Mouse (Mus musculus): ENCODE results near the gene Atf2. TPM values are rescaled to one million over a fixed set of nuclear protein-coding genes. Genes with fewer than 3 reads are reported as not detected.

Gene Atf2
- polyA plus RNA-seq (2016; fragmentation: Nextera tagmentation; extraction: Ambion mirVana): 28.7 and 30.8 TPM in 2 replicates

- Histone ChIP-seq H3K27ac (peak within 1 kb of the TSS; percentile 93), H3K9me3 (replicated peaks) (no peaks in the 10 kb centered on the region), H3K4me1 (peaks cover 23% of the 10 kb centered on the region), H3K36me3 (no peaks in the 10 kb centered on the region; the same call in 1 of the 2 replicates), H3K4me3 (peak within 1 kb of the TSS; percentile 99), H3K27me3 (replicated peaks) (no peaks in the 10 kb centered on the region), H3K4me2 (peak within 1 kb of the TSS; percentile 78), H3K9ac (peak within 1 kb of the TSS; percentile 97)
- WGBS (ENCODE audit: insufficient replicate concordance): under 1% methylated on average over 63 of the region's 63 CpGs
- ATAC-seq: peak; percentile 93
Measured at GRCm38 (mm10) chr2:73892464-73893296, at the start of gene Atf2. TSS of gene Atf2 (minus strand) at chr2:73892639.

GRCm38 (mm10) chr2:73941281-73941680 is 48.8 kb upstream of the Atf2 start:
- H3K27ac ChIP-seq: no peak overlapping the region
- H3K4me1 ChIP-seq: no peaks in the 10 kb centered on the region
- WGBS (ENCODE audit: insufficient replicate concordance): 56% methylated on average over 1 of the region's 1 CpGs
- ATAC-seq: no peak
- no peak overlapping the region for H3K4me3 ChIP-seq
- H3K9ac ChIP-seq: no peak overlapping the region
- H3K4me2 ChIP-seq: no peak overlapping the region
- H3K9me3 ChIP-seq (replicated peaks): no peaks in the 10 kb centered on the region
- no peaks in the 10 kb centered on the region for H3K36me3 ChIP-seq
- H3K27me3 ChIP-seq (replicated peaks): no peaks in the 10 kb centered on the region

GRCm38 (mm10) chr2:73940471-73940870 is 48.0 kb upstream of the Atf2 start:
- no peak for ATAC-seq
- 70% methylated on average over 7 of the region's 7 CpGs for WGBS (ENCODE audit: insufficient replicate concordance)
- H3K9me3 ChIP-seq (replicated peaks): no peaks in the 10 kb centered on the region
- no peak overlapping the region for H3K9ac ChIP-seq
- H3K27ac ChIP-seq: no peak overlapping the region
- no peak overlapping the region for H3K4me2 ChIP-seq
- H3K36me3 ChIP-seq: no peaks in the 10 kb centered on the region
- no peak overlapping the region for H3K4me3 ChIP-seq
- H3K4me1 ChIP-seq: no peaks in the 10 kb centered on the region
- H3K27me3 ChIP-seq (replicated peaks): no peaks in the 10 kb centered on the region

- H3K36me3 ChIP-seq: no peaks in the 10 kb centered on the region
- no peak overlapping the region for H3K4me2 ChIP-seq
- H3K9me3 ChIP-seq (replicated peaks): no peaks in the 10 kb centered on the region
- H3K4me3 ChIP-seq: no peak overlapping the region
- H3K9ac ChIP-seq: no peak overlapping the region
- H3K27ac ChIP-seq: no peak overlapping the region
- 75% methylated on average over 2 of the region's 2 CpGs for WGBS (ENCODE audit: insufficient replicate concordance)
- no peaks in the 10 kb centered on the region for H3K27me3 ChIP-seq (replicated peaks)
- ATAC-seq: no peak
- no peaks in the 10 kb centered on the region for H3K4me1 ChIP-seq
Measured at GRCm38 (mm10) chr2:73938896-73939295, 46.5 kb upstream of the Atf2 start.

GRCm38 (mm10) chr2:73932676-73933313 is 40.4 kb upstream of the Atf2 start:
- Histone ChIP-seq H3K27me3 (replicated peaks) (0 out of 2 replicates have a peak, but pooled peaks cover 2% of the 10 kb centered on the region), H3K36me3 (no peaks in the 10 kb centered on the region), H3K9ac (no peak overlapping the region), H3K27ac (no peak overlapping the region), H3K4me1 (no peaks in the 10 kb centered on the region), H3K4me2 (no peak overlapping the region), H3K4me3 (no peak overlapping the region), H3K9me3 (replicated peaks) (no peaks in the 10 kb centered on the region)
- 66% methylated on average over 8 of the region's 8 CpGs for WGBS (ENCODE audit: insufficient replicate concordance)
- no peak for ATAC-seq

- no peaks in the 10 kb centered on the region for H3K9me3 ChIP-seq (replicated peaks)
- no peak overlapping the region for H3K4me3 ChIP-seq
- ATAC-seq: no peak
- no peaks in the 10 kb centered on the region for H3K4me1 ChIP-seq
- no peak overlapping the region for H3K4me2 ChIP-seq
- H3K9ac ChIP-seq: no peak overlapping the region
- no peaks in the 10 kb centered on the region for H3K36me3 ChIP-seq
- H3K27me3 ChIP-seq (replicated peaks): 0 out of 2 replicates have a peak, but pooled peaks cover 4% of the 10 kb centered on the region
- H3K27ac ChIP-seq: no peak overlapping the region
Measured at GRCm38 (mm10) chr2:73927711-73928110, 35.3 kb upstream of the Atf2 start.

- Histone ChIP-seq H3K4me2 (no peak overlapping the region), H3K4me1 (no peaks in the 10 kb centered on the region), H3K9me3 (replicated peaks) (no peaks in the 10 kb centered on the region), H3K36me3 (no peaks in the 10 kb centered on the region), H3K27ac (no peak overlapping the region), H3K9ac (no peak overlapping the region), H3K27me3 (replicated peaks) (peaks cover 11% of the 10 kb centered on the region; the same call in 1 of the 2 replicates), H3K4me3 (no peak overlapping the region)
- WGBS (ENCODE audit: insufficient replicate concordance): 51% methylated on average over 3 of the region's 3 CpGs
- ATAC-seq: no peak
Measured at GRCm38 (mm10) chr2:73925539-73925938, 33.1 kb upstream of the Atf2 start.

- no peak for ATAC-seq
- no peak overlapping the region for H3K4me2 ChIP-seq
- H3K27ac ChIP-seq: no peak overlapping the region
- H3K4me1 ChIP-seq: no peaks in the 10 kb centered on the region
- H3K9ac ChIP-seq: no peak overlapping the region
- peaks cover 11% of the 10 kb centered on the region; the same call in 1 of the 2 replicates for H3K27me3 ChIP-seq (replicated peaks)
- WGBS (ENCODE audit: insufficient replicate concordance): 32% methylated on average over 5 of the region's 5 CpGs
- no peak overlapping the region for H3K4me3 ChIP-seq
- no peaks in the 10 kb centered on the region for H3K36me3 ChIP-seq
- H3K9me3 ChIP-seq (replicated peaks): no peaks in the 10 kb centered on the region
Measured at GRCm38 (mm10) chr2:73925089-73925488, 32.6 kb upstream of the Atf2 start.

GRCm38 (mm10) chr2:73919642-73920041 is 27.2 kb upstream of the Atf2 start:
- no peak overlapping the region for H3K9ac ChIP-seq
- no peaks in the 10 kb centered on the region for H3K9me3 ChIP-seq (replicated peaks)
- no peak overlapping the region for H3K4me2 ChIP-seq
- H3K27ac ChIP-seq: no peak overlapping the region
- 59% methylated on average over 7 of the region's 7 CpGs for WGBS (ENCODE audit: insufficient replicate concordance)
- no peak for ATAC-seq
- no peak overlapping the region for H3K4me3 ChIP-seq
- H3K4me1 ChIP-seq: no peaks in the 10 kb centered on the region
- no peaks in the 10 kb centered on the region for H3K36me3 ChIP-seq
- H3K27me3 ChIP-seq (replicated peaks): peaks cover 10% of the 10 kb centered on the region; the same call in 1 of the 2 replicates

GRCm38 (mm10) chr2:73912264-73912663 is 19.8 kb upstream of the Atf2 start:
- WGBS (ENCODE audit: insufficient replicate concordance): 30% methylated on average over 3 of the region's 3 CpGs
- H3K4me2 ChIP-seq: peak overlapping the region; percentile 86
- peaks cover 31% of the 10 kb centered on the region for H3K4me1 ChIP-seq
- H3K27ac ChIP-seq: peak overlapping the region; percentile 36; the same call in 1 of the 2 replicates
- H3K4me3 ChIP-seq: peak overlapping the region; percentile 99
- H3K9me3 ChIP-seq (replicated peaks): no peaks in the 10 kb centered on the region
- H3K27me3 ChIP-seq (replicated peaks): 0 out of 2 replicates have a peak, but pooled peaks cover 3% of the 10 kb centered on the region
- H3K9ac ChIP-seq: 0 out of 2 replicates have a peak overlapping the region, but pooled peaks have one; percentile 7
- ATAC-seq: no peak
- peaks cover 27% of the 10 kb centered on the region for H3K36me3 ChIP-seq

GRCm38 (mm10) chr2:73911175-73911700 is 18.8 kb upstream of the Atf2 start, which contains the start of gene Atp5g3:
TSS of gene Atp5g3 (minus strand) at chr2:73911326.
- H3K27me3 ChIP-seq (replicated peaks): 0 out of 2 replicates have a peak, but pooled peaks cover 3% of the 10 kb centered on the region
- peak; percentile 91 for ATAC-seq
- under 1% methylated on average over 38 of the region's 38 CpGs for WGBS (ENCODE audit: insufficient replicate concordance)
- H3K9ac ChIP-seq: peak within 1 kb of the TSS; percentile 100
- peak within 1 kb of the TSS; percentile 99 for H3K4me3 ChIP-seq
- no peaks in the 10 kb centered on the region for H3K9me3 ChIP-seq (replicated peaks)
- peak within 1 kb of the TSS; percentile 86 for H3K4me2 ChIP-seq
- H3K4me1 ChIP-seq: peaks cover 31% of the 10 kb centered on the region
- peak within 1 kb of the TSS; percentile 96 for H3K27ac ChIP-seq
- peaks cover 38% of the 10 kb centered on the region for H3K36me3 ChIP-seq
